Mouse (Mus musculus): ENCODE measurements at regions not wholly inside any gene's neighbourhood (a gene's known extent, or its start where the extent isn't known, plus 50 kb on each side); places are given as distances from the start of the nearest gene placed in this dataset.

GRCm38 (mm10) chr1:184542321-184543115 lies 189.9 kb downstream of the Hlx start:
- in situ Hi-C loops (cut with MboI; ENCODE audit: unreplicated experiment in 2 of 2) = no loop called here

DNA sequence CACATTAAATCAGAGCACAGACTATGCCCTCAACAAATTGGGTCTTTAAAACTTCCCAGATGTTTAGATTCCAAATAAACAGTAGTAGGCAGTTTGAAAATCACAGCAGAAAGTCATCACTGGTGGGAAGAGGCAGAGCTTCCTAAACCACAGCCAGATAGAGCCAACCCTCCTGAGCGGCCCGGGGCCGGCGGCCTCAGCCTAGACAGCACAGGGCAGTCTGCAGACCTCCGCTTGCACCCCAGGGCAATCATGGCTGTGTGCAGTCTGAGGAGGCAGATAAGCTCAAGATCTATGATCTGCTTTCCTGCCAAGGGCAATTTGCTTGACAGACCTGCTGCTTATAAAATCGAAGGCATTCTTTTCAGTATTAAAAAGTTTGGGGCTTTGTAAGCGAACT lies 192.6 kb downstream of the Hlx start:
- in situ Hi-C loops (cut with MboI; ENCODE audit: unreplicated experiment in 2 of 2) = no loop called here

GRCm38 (mm10) chr1:184536311-184537200 lies 195.9 kb downstream of the Hlx start:
- in situ Hi-C loops (cut with MboI; ENCODE audit: unreplicated experiment in 2 of 2) = no loop called here

- in situ Hi-C loops (cut with MboI; ENCODE audit: unreplicated experiment in 2 of 2) = no loop called here
Measured at GRCm38 (mm10) chr1:184535691-184536090, 196.7 kb downstream of the Hlx start.

- in situ Hi-C loops (cut with MboI; ENCODE audit: unreplicated experiment in 2 of 2) = no loop called here
Measured at GRCm38 (mm10) chr1:184534511-184534910, 197.9 kb downstream of the Hlx start.

GRCm38 (mm10) chr1:184533870-184534269 lies 198.5 kb downstream of the Hlx start:
- in situ Hi-C loops (cut with MboI; ENCODE audit: unreplicated experiment in 2 of 2) = no loop called here

DNA sequence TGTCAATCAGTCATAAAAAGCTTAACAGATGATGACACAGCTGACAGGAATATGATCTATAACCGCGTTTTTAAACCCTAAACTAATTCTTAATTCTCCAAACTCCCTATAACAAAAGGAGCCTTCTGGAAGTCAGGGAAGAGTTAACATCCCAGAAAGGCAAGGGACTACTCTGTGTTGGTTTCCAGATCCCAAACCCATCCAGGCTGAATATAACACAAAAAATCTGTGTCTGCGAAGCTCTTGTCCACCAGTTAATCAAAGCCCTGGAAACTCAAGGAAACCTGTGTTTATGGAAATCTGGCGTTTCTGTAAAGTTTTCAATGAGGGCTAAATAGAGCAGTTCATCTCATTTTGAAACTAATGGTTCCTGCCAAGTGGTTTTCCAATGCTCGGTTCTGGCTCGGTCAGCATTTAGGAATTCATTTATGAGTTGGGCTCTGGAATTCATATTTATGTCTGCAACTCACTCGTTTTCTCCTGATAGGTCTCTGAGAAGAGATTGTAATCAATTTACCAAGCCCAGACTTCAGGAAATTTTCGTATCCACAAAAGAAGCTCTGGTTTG lies 199.8 kb downstream of the Hlx start:
- in situ Hi-C loops (cut with MboI; ENCODE audit: unreplicated experiment in 2 of 2) = no loop called here

DNA sequence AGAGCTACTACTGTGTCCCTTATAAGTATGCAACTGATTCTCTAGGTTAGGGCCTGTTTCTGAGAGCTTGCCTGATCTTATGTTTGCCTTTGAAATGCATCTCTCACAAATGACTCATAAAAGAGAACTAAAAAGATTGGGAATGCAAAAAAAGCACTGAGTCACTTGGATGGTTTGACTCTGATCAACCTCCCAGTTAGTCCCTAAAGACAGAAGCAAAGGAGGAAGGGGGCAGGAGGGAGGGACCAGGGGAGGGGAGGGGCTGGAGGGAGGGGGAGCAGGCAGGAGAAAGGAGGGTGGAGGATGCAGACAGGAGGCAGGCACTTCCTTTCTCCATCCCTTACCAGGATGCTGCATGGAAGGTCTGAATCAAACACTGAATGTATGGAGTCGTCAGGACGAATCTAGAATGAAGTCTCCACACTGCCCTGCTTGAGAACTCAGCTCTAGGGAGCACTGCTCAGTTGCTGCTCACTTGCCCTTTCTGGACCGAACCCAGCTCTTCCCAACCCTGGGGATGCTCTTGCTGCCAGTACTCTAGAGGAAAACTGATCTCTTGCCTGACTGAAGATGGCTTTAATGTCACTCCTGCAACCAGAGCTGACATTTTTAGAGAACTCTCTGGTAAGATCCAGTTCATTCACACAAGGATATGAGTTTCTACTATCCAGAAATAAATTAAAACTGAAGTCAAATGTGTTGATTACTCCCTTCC lies 201.7 kb downstream of the Hlx start:
- in situ Hi-C loops (cut with MboI; ENCODE audit: unreplicated experiment in 2 of 2) = no loop called here

GRCm38 (mm10) chr1:184525740-184526139 lies 206.7 kb downstream of the Hlx start:
- in situ Hi-C loops (cut with MboI; ENCODE audit: unreplicated experiment in 2 of 2) = no loop called here

GRCm38 (mm10) chr1:184519551-184519950 lies 212.9 kb downstream of the Hlx start:
- in situ Hi-C loops (cut with MboI; ENCODE audit: unreplicated experiment in 2 of 2) = no loop called here

DNA sequence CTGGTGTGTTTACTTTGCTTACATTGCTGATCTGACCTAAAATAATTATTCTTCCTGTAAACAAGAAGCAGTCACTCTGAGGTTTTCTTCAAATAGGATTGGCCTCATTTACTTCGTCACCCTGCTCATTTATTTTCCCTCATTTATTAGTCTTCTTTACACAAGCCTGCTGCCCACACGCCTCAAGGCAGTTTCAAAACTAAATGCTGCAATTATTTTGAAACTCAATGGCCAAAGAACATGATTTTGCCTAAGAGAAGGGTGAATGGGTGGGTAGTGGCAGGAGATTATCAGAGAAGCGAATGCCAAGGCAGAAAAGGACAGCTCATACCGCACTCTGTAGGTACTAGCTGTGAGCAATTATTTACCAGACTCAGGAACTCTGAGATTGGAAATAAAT lies 227.8 kb downstream of the Hlx start:
- in situ Hi-C loops (cut with MboI; ENCODE audit: unreplicated experiment in 2 of 2) = no loop called here

DNA sequence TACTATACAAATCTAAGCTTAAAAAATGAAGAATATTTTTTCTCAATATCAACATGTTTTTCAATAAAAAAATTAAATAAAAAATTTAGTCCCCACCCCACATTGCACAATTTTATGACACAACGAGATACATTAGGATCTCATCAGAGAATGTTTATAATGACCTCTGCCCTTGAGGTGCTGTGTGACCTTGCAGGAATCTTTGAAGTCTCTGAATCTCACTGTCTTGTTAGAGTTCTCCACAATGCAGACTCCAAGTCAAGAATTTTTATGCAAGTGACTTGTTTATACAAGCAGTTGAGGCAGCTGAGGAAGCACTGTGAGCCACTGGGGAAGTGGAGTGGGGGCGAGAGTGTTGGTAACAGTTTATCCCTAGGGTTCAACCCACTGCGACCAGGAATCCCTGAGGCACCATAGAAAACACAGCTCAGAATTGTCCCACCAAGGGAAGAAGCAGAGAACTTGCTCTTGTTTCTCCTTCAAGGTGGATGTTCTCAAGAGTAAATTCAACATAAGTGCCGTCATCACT lies 228.5 kb downstream of the Hlx start:
- in situ Hi-C loops (cut with MboI; ENCODE audit: unreplicated experiment in 2 of 2) = no loop called here

- in situ Hi-C loops (cut with MboI; ENCODE audit: unreplicated experiment in 2 of 2) = no loop called here
Measured at GRCm38 (mm10) chr1:184500702-184501101, 231.7 kb downstream of the Hlx start.

GRCm38 (mm10) chr1:184498909-184499525 lies 233.4 kb downstream of the Hlx start:
- in situ Hi-C loops (cut with MboI; ENCODE audit: unreplicated experiment in 2 of 2) = no loop called here

DNA sequence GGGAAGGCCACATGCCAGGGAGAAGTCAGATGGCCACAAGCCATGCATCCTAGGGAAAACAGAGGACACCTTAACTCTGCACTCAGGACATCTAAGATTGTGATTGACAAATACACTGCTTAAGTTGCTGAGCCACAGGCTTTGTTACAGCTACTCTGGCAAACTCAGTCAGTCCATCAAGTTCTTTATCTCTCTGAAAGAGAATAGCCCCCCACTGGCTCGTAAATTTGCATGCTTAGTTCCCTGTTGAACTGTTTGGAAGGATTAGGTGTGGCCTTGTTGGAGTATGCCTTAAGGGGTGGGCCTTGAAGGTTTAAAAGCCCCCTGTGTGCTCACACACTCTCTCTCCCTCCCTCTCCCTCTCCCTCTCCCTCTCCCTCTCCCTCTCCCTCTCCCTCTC lies 235.4 kb downstream of the Hlx start:
- in situ Hi-C loops (cut with MboI; ENCODE audit: unreplicated experiment in 2 of 2) = no loop called here

- in situ Hi-C loops (cut with MboI; ENCODE audit: unreplicated experiment in 2 of 2) = no loop called here
Measured at GRCm38 (mm10) chr1:184493811-184494210, 238.6 kb downstream of the Hlx start.

DNA sequence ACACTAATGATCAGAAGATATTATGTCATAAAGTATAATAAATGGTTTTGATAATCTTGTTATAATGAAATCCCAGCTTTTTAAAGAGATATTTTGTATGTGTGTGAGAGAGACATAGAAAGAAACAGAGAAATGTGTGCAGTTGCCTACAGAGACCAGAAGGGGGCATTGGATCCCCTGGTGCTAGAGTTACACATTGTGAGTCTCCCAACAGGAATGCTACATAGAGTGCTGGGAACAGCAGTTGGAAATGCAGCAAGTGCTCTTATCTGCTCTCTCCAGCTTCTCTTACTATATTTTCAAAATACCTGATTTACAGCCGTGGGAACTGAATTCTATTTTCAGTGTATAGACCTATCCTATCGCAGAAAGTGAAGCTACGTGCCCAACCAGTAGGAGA lies 240.3 kb downstream of the Hlx start:
- in situ Hi-C loops (cut with MboI; ENCODE audit: unreplicated experiment in 2 of 2) = no loop called here

DNA sequence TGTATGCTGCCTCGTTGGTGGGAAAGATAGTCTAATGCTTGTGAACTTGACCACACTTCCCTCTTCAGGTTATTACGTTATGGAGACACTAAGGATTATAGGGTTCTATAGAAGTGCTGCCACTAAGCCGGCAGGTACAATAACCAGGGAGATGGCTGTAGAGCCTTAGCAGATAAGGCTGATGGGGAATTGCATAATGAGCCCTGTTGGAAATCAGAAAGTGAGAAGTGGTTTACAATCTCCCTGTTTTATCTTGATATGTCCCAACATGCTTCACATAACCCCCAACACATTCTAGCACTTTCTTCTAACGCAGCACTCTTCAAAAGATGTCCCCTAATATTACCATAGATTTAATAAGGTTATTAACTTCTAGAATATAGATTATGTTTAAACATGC lies 241.2 kb downstream of the Hlx start:
- in situ Hi-C loops (cut with MboI; ENCODE audit: unreplicated experiment in 2 of 2) = no loop called here

GRCm38 (mm10) chr1:184487409-184487808 lies 245.0 kb downstream of the Hlx start:
- in situ Hi-C loops (cut with MboI; ENCODE audit: unreplicated experiment in 2 of 2) = no loop called here

- in situ Hi-C loops (cut with MboI; ENCODE audit: unreplicated experiment in 2 of 2) = no loop called here
Measured at GRCm38 (mm10) chr1:184484801-184485200, 247.6 kb downstream of the Hlx start.
